Mouse (Mus musculus) spleen, postnatal 14 days (tissue): Measurements from ENCODE around the gene Cldnd1.

ENCODE experiments used
- DNase-seq, 2 experiments: peaks; one replicate each; pipeline ENCODE4 v3.0.0; 2021 to 2022; ENCODE audit warnings: low spot score in 2 of 2

Cldnd1 gene

GRCm38 (mm10) chr16:58708601-58709475 is 18.9 kb upstream of the Cldnd1 start:
- DNase-seq = no peak

DNA sequence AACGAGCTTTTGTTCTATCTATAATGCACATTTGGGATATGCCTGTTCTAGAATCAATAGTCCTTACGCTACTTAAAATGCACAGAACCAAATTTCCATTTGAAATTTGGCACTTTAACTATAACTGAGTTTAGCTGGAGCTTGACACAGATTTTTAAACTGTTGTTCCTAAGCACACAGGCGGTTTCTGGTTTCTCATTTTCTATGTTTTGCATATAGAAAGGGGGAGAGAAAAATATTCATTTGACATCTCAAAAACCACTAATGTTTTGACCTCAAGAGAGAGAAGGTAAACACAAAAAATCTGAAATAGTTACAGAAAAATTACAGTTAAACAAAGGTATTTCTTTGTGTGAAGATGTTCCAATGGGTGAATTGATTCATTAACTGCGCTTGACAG is 18.2 kb upstream of the Cldnd1 start:
- no peak for DNase-seq

GRCm38 (mm10) chr16:58712221-58712620 is 15.5 kb upstream of the Cldnd1 start:
- DNase-seq = no peak

DNA sequence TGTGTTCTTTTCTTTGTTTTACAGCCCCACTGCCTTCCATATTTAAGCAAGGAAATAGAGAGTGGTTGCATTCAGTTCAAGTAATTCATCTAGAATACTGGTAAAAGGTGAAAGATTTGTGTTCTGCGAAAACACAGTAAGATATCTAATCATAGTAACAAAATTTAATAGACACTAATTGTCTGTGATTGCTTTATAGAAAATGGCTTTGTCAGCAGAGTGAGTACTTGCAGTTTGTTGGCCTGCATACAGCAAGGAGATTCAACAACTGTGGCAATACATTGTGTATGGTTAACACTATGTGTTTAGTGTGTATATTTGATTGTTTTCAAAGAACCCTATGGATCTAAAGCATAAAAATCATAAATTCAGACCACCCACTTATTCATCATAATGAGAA is 14.6 kb upstream of the Cldnd1 start:
- no peak for DNase-seq

- no peak for DNase-seq
These were observed 12.7 kb upstream of the Cldnd1 start for GRCm38 (mm10) chr16:58715018-58715417.

DNA sequence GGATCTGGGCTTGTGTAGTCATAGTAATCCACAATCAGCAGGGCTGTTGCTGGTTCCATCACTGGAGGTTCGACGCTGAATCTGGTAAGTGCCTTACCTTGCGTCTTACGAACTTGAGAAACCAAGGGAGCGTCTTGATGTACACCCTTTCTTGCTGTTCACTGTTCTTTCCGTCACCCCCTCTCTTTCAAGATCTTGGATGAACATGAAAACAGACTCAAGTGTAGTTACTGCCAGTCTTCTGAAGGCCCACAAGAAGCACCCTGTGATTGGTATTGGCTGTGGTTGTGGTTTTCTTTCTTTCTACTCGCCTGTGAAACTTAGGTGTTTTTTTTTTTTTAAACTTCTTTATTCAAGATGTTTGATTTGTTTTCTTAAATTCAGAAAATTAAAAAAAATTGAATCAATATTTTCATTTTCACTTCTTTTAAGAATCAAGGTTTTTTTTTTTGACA is 9.0 kb upstream of the Cldnd1 start, which contains the start of gene Gpr15:
TSS of gene Gpr15 (minus strand) at position 405 of the 455 bp plus-strand sequence.
- DNase-seq = no peak

DNA sequence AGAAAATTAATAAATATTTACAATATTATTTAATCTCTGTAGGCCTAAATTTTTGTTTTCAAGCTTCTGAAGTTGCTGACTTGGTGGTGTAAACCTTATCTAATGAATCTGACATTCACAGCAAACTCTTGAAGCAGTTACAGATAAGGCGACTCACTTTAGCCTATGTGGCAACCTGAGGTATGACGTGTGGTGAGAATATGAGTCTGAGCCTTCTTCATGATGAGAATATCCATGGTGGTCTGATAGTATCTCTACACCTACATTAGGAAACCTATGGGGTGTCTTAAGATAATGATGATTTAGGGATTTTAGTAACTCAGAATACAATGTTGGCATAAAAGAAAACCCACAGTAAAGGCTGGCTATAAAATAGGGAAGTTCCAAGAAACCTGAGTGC is 5.4 kb upstream of the Cldnd1 start:
- no peak for DNase-seq

GRCm38 (mm10) chr16:58726680-58727476 is 832 bp upstream of the Cldnd1 start:
- no peak for DNase-seq

DNA sequence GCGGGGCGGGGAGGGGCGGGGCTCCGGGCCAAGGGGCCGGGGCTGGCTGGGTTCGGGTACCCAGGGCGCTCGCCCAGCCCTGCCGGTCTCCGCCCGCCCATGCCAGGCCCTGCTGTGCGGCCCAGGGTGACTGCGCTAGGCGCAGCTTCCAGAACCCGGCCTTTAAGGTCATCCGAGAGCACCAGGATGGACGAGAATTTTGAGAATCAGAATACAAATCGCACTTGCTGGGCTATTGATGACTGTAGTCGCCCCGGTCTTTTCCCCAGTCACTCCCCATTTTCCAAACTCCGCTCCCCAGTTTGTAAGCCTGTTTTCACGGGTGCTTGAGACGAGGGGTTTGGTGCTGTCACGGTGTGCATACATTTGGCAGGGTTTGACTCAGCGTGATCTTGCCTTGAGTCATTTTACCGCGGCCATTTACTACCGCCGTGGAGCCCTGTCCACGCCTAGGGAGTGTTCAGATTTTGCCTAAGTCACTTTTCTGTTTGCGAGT is 514 bp downstream of the Cldnd1 start:
- no peak for DNase-seq

DNA sequence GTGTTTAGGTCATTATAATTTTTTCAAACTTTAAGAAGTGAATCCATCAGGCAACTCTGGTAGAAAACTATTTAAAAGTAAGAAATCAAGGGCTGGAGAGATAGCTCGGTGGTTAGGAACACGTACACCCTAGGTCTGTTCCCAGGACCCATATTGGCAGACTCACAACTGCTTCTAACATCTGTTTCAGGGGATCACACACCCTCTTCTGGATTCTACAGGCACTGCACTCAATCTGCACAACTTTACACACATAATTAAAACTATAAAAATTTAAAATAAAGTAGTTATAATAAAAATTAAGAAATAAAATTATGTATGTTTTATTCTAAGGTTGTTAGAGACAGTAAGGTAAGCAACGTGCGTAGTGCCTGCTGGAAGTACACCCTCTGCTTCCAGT is 10.5 kb downstream of the Cldnd1 start:
- no peak for DNase-seq

DNA sequence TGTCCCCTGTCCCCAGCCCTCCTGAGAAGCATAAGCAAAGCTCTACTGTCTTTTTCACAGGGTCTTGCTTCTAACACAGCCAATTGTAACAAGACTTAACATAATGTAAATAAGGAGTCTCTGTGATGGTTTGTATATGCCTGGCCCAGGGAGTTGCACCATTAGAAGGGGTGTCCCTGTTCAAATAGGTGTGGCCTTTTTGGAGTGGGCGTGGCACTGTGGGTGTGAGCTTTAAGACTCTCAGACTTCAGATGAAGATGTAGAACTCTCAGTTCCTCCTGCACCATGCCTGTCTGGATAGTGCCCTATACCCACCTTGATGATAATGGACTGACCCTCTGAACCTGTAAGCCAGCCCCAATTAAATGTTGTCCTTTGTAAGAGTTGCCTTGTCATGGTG is 11.1 kb downstream of the Cldnd1 start:
- DNase-seq = no peak

DNA sequence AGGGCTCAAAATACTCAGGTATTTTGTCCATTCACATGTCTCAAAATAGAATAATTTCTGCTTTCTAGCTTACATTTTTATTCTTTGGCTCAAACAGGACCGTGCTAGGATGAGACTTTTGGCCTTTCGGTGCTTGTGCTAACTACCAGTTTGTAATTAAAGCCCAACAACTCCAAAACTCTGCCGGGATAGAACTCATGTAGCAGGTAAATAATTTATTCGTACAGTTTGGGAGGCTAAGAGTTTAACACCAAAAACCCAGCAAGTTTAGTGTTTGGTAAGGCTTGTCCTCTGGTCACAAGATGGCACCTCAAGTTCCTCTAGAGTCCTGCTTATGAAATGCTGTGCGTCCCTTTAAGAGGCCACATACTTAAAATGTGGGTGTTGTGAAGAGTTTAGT is 13.0 kb downstream of the Cldnd1 start:
- no peak for DNase-seq

GRCm38 (mm10) chr16:58746715-58747114 is 19.0 kb downstream of the Cldnd1 start:
- DNase-seq = no peak

DNA sequence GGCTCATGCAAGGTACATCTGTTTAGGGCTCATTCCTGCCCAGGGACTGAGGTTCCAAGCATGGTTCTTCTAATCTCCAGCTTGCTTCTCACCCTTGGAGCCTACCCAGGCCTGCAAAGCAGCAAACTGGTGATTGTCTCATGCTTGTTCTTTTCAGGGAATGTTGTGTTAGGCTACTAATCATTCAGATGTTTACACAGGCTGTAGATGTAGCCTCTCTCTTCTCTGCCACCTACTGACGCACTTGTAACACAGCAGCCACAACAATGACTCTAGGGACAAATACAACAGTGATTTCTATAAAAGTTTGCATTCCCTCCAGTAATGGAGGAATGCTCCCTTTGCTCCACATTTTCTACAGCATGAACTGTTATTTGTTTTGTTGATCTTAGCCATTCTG is 23.6 kb downstream of the Cldnd1 start:
- DNase-seq = no peak

DNA sequence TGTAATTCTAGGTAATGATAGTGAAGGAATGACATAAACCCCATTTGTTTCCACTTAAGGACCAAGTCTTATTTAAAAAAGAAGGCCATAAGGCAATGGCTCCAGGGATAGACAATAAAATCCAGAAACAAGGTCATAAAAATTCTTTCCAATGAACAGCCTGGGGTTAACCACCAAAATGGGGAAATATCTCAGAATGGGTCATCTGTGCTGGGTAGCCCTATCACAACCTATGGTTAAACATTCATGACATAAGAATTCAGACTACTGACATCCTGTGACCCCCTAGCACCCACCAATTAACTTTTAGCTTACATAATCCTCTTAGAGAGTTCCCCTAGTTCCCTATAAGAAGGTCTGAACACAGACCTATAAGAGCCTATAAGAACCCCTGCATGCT is 28.5 kb downstream of the Cldnd1 start:
- DNase-seq = no peak

GRCm38 (mm10) chr16:58763076-58763475 is 35.4 kb downstream of the Cldnd1 start, which contains the start of gene Olfr172:
Gene Olfr172 (minus strand): TSS chr16:58763176.
- no peak for DNase-seq
